Mouse (Mus musculus): Measurements from ENCODE around the gene Sh2d1b1. TPM values are rescaled to one million over a fixed set of nuclear protein-coding genes. Genes with fewer than 3 reads are reported as not detected.

The Sh2d1b1 gene
- polyA plus RNA-seq, 1 experiment from 2014 or later: not detected

GRCm38 (mm10) chr1:170325277-170325676 lies 48.2 kb downstream of the Sh2d1b1 start:
- H3K36me3 ChIP-seq (ENCODE audit: poor library complexity, severe bottlenecking): peaks cover 21% of the 10 kb centered on the region
- WGBS: 91% methylated on average over 4 of the region's 4 CpGs
- no peak overlapping the region for H3K9ac ChIP-seq
- H3K27me3 ChIP-seq: no peaks in the 10 kb centered on the region
- no peak overlapping the region for H3K4me2 ChIP-seq
- no peak overlapping the region for H3K4me3 ChIP-seq
- H3K27ac ChIP-seq: no peak overlapping the region
- H3K9me3 ChIP-seq (replicated peaks): no peaks in the 10 kb centered on the region
- H3K4me1 ChIP-seq: no peaks in the 10 kb centered on the region
- ATAC-seq: no peak

DNA sequence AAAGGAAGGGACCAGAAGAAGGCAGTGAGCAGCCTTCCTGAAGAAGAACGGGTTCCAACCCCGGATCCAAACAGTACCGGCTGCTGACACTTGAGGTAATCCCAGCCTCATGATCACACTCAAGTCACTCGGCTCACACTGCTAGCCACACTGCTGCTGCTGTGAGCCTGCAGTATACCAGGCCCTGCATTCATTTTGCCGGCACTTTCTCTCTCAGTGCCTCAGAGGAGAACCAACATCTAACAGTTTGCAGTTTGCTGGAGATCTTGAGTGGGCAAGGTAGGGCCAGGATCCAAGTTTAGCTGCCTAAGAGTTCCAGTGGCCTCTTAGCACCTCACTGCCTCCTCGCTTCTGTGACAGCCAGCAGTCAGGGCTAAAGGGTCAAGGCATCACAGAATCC lies 54.8 kb downstream of the Sh2d1b1 start:
- Histone ChIP-seq H3K9ac (no peak overlapping the region), H3K9me3 (replicated peaks) (no peaks in the 10 kb centered on the region), H3K27me3 (no peaks in the 10 kb centered on the region), H3K27ac (no peak overlapping the region), H3K4me2 (no peak overlapping the region), H3K4me3 (no peak overlapping the region), H3K36me3 (ENCODE audit: poor library complexity, severe bottlenecking) (peaks cover 13% of the 10 kb centered on the region), H3K4me1 (no peaks in the 10 kb centered on the region)
- ATAC-seq: no peak
- WGBS: 75% methylated on average over 6 of the region's 6 CpGs

DNA sequence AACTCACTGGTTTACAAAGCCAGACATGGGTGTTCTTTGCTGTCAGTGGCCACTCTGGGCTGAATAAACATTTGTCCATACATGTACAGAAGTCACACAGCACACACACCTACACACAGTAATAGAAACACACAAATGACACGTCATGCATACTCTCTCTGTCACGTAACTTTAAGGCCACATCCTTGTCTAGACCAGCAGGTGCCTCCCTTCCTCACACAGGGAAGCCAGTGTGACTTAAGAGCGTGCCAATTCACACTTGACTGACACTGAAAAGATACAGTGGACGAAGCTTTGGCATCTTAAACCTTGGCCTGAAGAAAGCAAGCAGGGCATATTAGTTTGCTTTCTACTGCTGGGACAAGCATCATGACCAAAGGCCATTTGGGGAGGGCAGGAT lies 55.7 kb downstream of the Sh2d1b1 start:
- no peak overlapping the region for H3K9ac ChIP-seq
- H3K4me3 ChIP-seq: no peak overlapping the region
- no peaks in the 10 kb centered on the region for H3K27me3 ChIP-seq
- H3K27ac ChIP-seq: no peak overlapping the region
- WGBS: 72% methylated on average over 4 of the region's 4 CpGs
- H3K9me3 ChIP-seq (replicated peaks): no peaks in the 10 kb centered on the region
- no peaks in the 10 kb centered on the region for H3K4me1 ChIP-seq
- ATAC-seq: no peak
- no peak overlapping the region for H3K4me2 ChIP-seq
- H3K36me3 ChIP-seq (ENCODE audit: poor library complexity, severe bottlenecking): peaks cover 7% of the 10 kb centered on the region

Other genes starting within 250 kb of the Sh2d1b1 start
- gene Ddr2, start 166.6 kb upstream of the Sh2d1b1 start, polyA plus RNA-seq (2015; fragmentation: Nextera tagmentation; extraction: Ambion mirVana): 5.3 and 5.9 TPM in 2 replicates
- gene Uap1, start 102.4 kb upstream of the Sh2d1b1 start, polyA plus RNA-seq (2015; fragmentation: Nextera tagmentation; extraction: Ambion mirVana): 51.6 and 52.4 TPM in 2 replicates
- gene Uhmk1, start 61.9 kb upstream of the Sh2d1b1 start, polyA plus RNA-seq (2015; fragmentation: Nextera tagmentation; extraction: Ambion mirVana): 6.1 and 6.9 TPM in 2 replicates
- gene Sh2d1b2, start 44.6 kb upstream of the Sh2d1b1 start, polyA plus RNA-seq (2015; fragmentation: Nextera tagmentation; extraction: Ambion mirVana): not detected in 2 replicates
- 4.4 and 4.7 TPM in 2 replicates for gene Gm7694, start 29.0 kb downstream of the Sh2d1b1 start, polyA plus RNA-seq (2015; fragmentation: Nextera tagmentation; extraction: Ambion mirVana)
- gene Spata46, start 31.5 kb downstream of the Sh2d1b1 start, polyA plus RNA-seq (2015; fragmentation: Nextera tagmentation; extraction: Ambion mirVana): 1.9 and 2.1 TPM in 2 replicates